Mouse (Mus musculus): ENCODE measurements around the gene Maff.

- TF ChIP-seq TAL1 (IDR thresholded peaks at IDR 0.05; ENCODE audit: low read length) (no peak), GATA1 (IDR thresholded peaks at IDR 0.05; ENCODE audit: low read length) (no peak)
Observed at GRCm38 (mm10) chr15:79370281-79370843, 23.9 kb downstream of the Maff start.
